Mouse (Mus musculus): ENCODE results near the gene Lekr1. TPM values are rescaled to one million over a fixed set of nuclear protein-coding genes. Genes with fewer than 3 reads are reported as not detected.

The Lekr1 gene
- total and polyA plus RNA-seq, 2 experiments from 2014 or later, result 2.9 to 6.8 TPM

DNA sequence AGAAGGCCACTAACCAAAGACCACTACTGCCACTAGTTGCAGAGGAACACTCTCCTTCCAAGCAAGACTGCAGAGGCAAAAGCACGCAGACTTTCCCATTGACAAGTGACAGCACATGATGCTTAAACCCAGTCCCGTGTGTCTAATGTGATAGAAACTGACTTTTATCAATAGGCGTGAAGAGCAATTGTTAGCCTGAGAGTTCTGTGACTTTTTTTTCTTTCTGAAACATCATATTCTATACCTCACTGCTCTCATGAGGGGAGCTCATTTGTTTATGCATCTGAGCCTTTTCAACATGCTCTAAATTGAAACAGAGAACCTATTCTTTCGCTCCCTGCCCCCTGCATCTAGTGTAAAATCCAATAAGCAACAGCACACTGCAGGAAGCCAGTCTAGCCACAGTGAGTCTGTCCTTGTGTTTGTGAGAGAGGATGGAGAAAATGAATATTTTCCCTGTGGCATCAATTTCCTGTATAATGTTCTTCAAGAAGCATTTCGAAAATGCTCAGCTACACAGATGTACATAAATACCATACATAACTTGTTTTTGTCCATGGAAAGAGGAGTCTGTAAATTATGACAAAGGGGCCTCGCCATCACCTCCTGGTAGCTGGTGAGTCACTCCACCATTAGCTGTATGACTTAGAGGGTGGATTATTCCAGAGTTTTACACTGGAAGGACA, 38.9 kb upstream of the Lekr1 start:
- no peak overlapping the region; the same call in 1 of the 2 replicates for H3K27ac ChIP-seq
- H3K27me3 ChIP-seq (ENCODE audit: insufficient read depth, low read length), result no peaks in the 10 kb centered on the region
- WGBS, result 30% methylated on average over 6 of the region's 6 CpGs
- ATAC-seq, result peak; percentile 78
- DNase-seq (ENCODE audit: low spot score), result peak; percentile 43
- no peaks in the 10 kb centered on the region for H3K36me3 ChIP-seq (ENCODE audit: insufficient read depth, low read length)
- H3K9ac ChIP-seq (replicated peaks; ENCODE audit: low read length), result no peak overlapping the region
- H3K4me2 ChIP-seq (ENCODE audit: low read depth, low read length), result no peak overlapping the region
- no peak for TF ChIP-seq CTCF (IDR thresholded peaks at IDR 0.05; ENCODE audit: low read depth)
- no peaks in the 10 kb centered on the region for H3K4me1 ChIP-seq (ENCODE audit: insufficient read depth, low read length)
- H3K9me3 ChIP-seq (ENCODE audit: low read length), result no peaks in the 10 kb centered on the region
- H3K4me3 ChIP-seq (ENCODE audit: low read length), result no peak overlapping the region

DNA sequence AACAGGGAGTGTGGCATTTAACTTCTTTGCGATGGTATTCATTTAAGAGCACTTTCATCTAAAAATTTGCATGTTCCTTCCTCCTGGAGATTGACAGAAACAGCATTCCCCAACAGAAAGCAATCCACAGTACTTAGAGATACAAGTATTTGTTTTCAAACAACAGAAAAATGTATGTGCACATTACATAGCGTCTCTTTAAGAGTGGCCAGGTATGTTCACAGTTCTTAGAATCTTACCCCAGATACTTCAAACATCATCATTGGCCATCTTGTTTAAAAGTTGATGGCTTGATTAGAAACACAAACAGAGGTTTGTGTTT, 38.4 kb upstream of the Lekr1 start:
- Histone ChIP-seq H3K36me3 (ENCODE audit: insufficient read depth, low read length) (no peaks in the 10 kb centered on the region), H3K9ac (replicated peaks; ENCODE audit: low read length) (no peak overlapping the region), H3K4me2 (ENCODE audit: low read depth, low read length) (no peak overlapping the region), H3K27me3 (ENCODE audit: insufficient read depth, low read length) (no peaks in the 10 kb centered on the region), H3K9me3 (ENCODE audit: low read length) (no peaks in the 10 kb centered on the region), H3K4me1 (ENCODE audit: insufficient read depth, low read length) (no peaks in the 10 kb centered on the region), H3K4me3 (ENCODE audit: low read length) (no peak overlapping the region), H3K27ac (no peak overlapping the region)
- DNase-seq (ENCODE audit: low spot score) (no peak), ATAC-seq (no peak)
- TF ChIP-seq CTCF (IDR thresholded peaks at IDR 0.05; ENCODE audit: low read depth), result no peak
- 62% methylated on average over 2 of the region's 2 CpGs for WGBS

DNA sequence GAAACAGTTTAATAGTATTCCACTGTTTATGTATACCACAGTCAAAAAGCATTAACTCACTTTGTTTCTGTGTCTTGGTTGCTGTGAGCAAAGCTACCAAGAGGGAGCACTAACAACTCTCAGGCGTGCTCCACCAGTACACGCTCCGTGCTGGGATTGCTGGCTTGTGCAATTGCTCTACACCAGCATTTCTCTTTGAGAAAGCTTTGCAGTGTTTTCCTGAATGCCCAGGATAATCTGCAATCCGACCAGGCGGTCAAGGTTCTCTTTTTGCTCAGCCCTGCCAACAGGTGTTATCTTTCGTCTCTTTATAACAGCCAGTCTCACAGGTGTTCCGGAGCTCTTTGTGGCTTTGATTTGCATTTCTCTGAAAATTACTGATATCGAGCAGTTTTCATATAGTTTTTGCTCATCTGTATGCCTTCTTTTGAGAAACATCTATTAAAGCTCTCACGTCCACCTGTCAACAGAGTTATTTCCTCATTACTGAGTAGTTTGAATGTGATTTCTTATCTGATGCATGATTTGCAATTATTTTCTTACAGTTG, 36.4 kb upstream of the Lekr1 start:
- H3K9me3 ChIP-seq (ENCODE audit: low read length), result no peaks in the 10 kb centered on the region
- ATAC-seq (no peak), DNase-seq (ENCODE audit: low spot score) (no peak)
- no peak overlapping the region for H3K9ac ChIP-seq (replicated peaks; ENCODE audit: low read length)
- no peaks in the 10 kb centered on the region for H3K27me3 ChIP-seq (ENCODE audit: insufficient read depth, low read length)
- H3K36me3 ChIP-seq (ENCODE audit: insufficient read depth, low read length), result no peaks in the 10 kb centered on the region
- no peak overlapping the region for H3K4me3 ChIP-seq (ENCODE audit: low read length)
- no peak overlapping the region for H3K4me2 ChIP-seq (ENCODE audit: low read depth, low read length)
- no peaks in the 10 kb centered on the region for H3K4me1 ChIP-seq (ENCODE audit: insufficient read depth, low read length)
- TF ChIP-seq CTCF (IDR thresholded peaks at IDR 0.05; ENCODE audit: low read depth), result no peak
- no peak overlapping the region for H3K27ac ChIP-seq
- WGBS, result 86% methylated on average over 9 of the region's 9 CpGs

DNA sequence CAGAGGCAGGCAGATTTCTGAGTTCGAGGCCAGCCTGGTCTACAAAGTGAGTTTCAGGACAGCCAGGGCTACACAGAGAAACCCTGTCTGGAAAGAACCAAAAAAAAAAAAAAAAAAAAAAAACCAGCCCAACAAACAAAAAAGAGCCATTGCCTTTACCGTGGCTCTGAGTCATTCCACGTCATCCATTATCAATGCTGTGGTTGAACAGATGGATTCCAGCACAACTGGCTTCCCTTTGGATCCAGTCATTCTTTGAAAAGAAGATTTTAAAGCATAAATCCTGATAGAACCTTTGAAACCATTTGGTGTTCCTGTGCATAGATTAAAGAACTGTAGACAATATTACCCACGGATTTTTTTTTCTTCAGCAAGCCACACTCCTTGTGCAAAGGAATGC, 32.4 kb upstream of the Lekr1 start:
- DNase-seq (ENCODE audit: low spot score), result no peak
- H3K27ac ChIP-seq, result no peak overlapping the region
- TF ChIP-seq CTCF (IDR thresholded peaks at IDR 0.05; ENCODE audit: low read depth), result no peak
- no peaks in the 10 kb centered on the region for H3K4me1 ChIP-seq (ENCODE audit: insufficient read depth, low read length)
- H3K36me3 ChIP-seq (ENCODE audit: insufficient read depth, low read length), result no peaks in the 10 kb centered on the region
- WGBS, result 59% methylated on average over 4 of the region's 4 CpGs
- no peak for ATAC-seq
- H3K4me2 ChIP-seq (ENCODE audit: low read depth, low read length), result no peak overlapping the region
- no peaks in the 10 kb centered on the region for H3K9me3 ChIP-seq (ENCODE audit: low read length)
- no peaks in the 10 kb centered on the region for H3K27me3 ChIP-seq (ENCODE audit: insufficient read depth, low read length)
- H3K4me3 ChIP-seq (ENCODE audit: low read length), result no peak overlapping the region
- H3K9ac ChIP-seq (replicated peaks; ENCODE audit: low read length), result no peak overlapping the region

DNA sequence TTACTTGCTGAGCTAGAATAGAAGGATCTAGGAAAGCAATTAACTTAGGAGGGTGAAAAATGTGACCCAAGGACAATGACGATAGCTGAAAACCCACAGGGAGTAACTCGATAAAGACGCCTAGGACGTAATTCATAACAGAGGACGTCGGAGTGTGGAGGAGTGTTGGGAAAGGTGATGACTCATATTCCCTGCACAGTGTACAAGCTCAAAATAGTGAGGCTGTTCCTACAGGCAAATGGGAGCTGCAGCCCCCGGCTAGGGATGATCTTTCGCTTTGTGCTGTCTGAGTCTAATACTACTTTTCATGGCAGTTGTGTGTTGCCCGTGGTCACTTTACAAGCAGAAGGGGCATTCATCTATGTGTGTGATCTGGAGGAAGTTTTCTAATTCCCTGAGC, 30.0 kb upstream of the Lekr1 start:
- H3K27me3 ChIP-seq (ENCODE audit: insufficient read depth, low read length), result no peaks in the 10 kb centered on the region
- no peak overlapping the region for H3K4me2 ChIP-seq (ENCODE audit: low read depth, low read length)
- DNase-seq (ENCODE audit: low spot score), result peak; percentile 5
- H3K27ac ChIP-seq, result no peak overlapping the region
- ATAC-seq, result no peak
- H3K9ac ChIP-seq (replicated peaks; ENCODE audit: low read length), result no peak overlapping the region
- H3K4me3 ChIP-seq (ENCODE audit: low read length), result no peak overlapping the region
- WGBS, result 53% methylated on average over 9 of the region's 9 CpGs
- no peaks in the 10 kb centered on the region for H3K4me1 ChIP-seq (ENCODE audit: insufficient read depth, low read length)
- no peak for TF ChIP-seq CTCF (IDR thresholded peaks at IDR 0.05; ENCODE audit: low read depth)
- H3K9me3 ChIP-seq (ENCODE audit: low read length), result no peaks in the 10 kb centered on the region
- H3K36me3 ChIP-seq (ENCODE audit: insufficient read depth, low read length), result no peaks in the 10 kb centered on the region

DNA sequence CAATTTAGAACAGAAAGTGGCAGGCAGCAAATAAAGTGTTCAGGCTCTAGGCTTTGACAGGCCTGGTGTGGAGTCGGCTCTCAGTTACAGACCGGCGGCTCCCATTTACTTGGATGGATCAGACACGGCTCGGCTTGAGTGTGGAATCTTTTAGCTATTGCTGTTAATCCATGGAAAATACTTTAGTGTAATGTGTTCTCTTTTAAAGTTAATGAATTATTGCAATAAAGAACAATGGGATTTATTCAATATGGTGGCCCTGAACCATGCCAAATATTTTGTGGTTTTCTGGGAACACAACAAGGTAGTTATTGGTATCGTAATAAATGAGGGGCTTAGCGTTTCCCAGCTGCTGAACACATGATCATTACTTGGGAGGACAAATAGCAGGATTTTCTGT, 28.7 kb upstream of the Lekr1 start:
- no peak overlapping the region for H3K4me3 ChIP-seq (ENCODE audit: low read length)
- no peak overlapping the region for H3K4me2 ChIP-seq (ENCODE audit: low read depth, low read length)
- no peaks in the 10 kb centered on the region for H3K4me1 ChIP-seq (ENCODE audit: insufficient read depth, low read length)
- H3K9ac ChIP-seq (replicated peaks; ENCODE audit: low read length), result no peak overlapping the region
- ATAC-seq (no peak), DNase-seq (ENCODE audit: low spot score) (no peak)
- no peaks in the 10 kb centered on the region for H3K36me3 ChIP-seq (ENCODE audit: insufficient read depth, low read length)
- no peaks in the 10 kb centered on the region for H3K9me3 ChIP-seq (ENCODE audit: low read length)
- 53% methylated on average over 7 of the region's 7 CpGs for WGBS
- no peak for TF ChIP-seq CTCF (IDR thresholded peaks at IDR 0.05; ENCODE audit: low read depth)
- no peaks in the 10 kb centered on the region for H3K27me3 ChIP-seq (ENCODE audit: insufficient read depth, low read length)
- H3K27ac ChIP-seq, result no peak overlapping the region

DNA sequence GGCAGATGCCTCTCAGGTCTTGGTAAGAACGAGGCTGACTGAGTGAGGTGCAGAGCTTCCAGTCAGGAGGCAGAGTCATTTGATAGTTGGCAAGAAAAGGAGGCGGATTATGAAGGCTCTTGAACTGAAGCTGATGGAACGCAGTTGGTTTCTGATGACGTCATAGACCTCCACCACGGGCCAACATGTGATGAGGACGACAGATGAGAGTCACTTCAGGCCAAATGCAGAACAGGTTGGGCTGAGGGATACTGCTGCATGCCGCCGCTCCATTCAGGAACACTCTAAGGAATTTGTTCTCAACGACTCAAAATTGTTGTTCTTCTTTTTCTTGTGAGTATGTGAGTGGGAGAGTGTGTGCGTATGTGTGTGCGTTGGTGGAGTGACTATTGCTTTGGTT, 27.1 kb upstream of the Lekr1 start:
- Histone ChIP-seq H3K9me3 (ENCODE audit: low read length) (no peaks in the 10 kb centered on the region), H3K27me3 (ENCODE audit: insufficient read depth, low read length) (no peaks in the 10 kb centered on the region), H3K4me1 (ENCODE audit: insufficient read depth, low read length) (no peaks in the 10 kb centered on the region), H3K4me2 (ENCODE audit: low read depth, low read length) (no peak overlapping the region), H3K27ac (no peak overlapping the region), H3K9ac (replicated peaks; ENCODE audit: low read length) (no peak overlapping the region), H3K36me3 (ENCODE audit: insufficient read depth, low read length) (no peaks in the 10 kb centered on the region), H3K4me3 (ENCODE audit: low read length) (no peak overlapping the region)
- DNase-seq (ENCODE audit: low spot score) (no peak), ATAC-seq (no peak)
- no peak for TF ChIP-seq CTCF (IDR thresholded peaks at IDR 0.05; ENCODE audit: low read depth)
- 95% methylated on average over 11 of the region's 11 CpGs for WGBS

All from hindbrain, postnatal 0 days (tissue).